Mouse (Mus musculus) Muller cell, postnatal 12 days (primary cell): ENCODE measurements around the gene Casp9.

Experiments
- DNase-seq: peaks from one replicate; pipeline ENCODE4 v3.0.0-alpha.2; 2015; ENCODE audit errors: inconsistent ontology term

Casp9 gene

DNA sequence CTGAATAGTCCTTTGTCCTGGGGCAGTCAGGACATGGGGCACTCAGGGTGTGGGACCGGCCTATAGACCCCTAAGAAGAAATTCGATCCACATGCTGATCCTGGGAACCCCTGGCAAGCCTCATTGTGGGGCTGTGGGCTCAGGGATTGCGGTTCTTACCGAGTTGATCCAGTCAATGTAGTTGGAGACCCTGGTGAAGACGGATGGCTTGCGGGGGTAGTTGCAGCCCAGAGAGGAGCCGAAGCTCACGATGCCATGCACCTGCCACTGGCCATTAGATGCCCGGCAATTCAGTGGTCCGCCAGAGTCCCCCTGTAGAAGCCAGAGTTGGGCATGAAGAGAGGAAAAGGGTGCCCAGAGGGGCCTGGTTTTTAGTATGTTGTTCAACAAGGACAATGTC lies 24.3 kb downstream of the Casp9 start:
- no peak for DNase-seq

DNA sequence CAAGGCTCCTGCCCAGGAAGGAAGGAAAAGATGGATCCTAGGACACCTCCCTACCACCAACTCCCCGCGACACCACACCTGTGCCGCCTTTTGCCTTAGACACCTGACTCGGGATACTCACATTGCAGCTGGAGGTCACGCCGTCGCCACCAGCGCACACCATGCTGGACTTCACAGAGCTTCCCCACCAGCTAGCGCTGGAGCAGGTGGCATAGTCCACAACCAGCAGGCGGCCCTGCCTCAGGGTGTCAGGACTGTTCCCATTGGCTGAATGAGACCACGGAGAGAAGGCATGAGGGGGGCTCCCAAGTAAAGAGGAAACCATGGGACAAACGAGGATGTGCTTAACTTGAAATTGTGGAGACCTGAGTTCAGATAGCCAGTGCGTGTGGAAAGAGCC lies 25.4 kb downstream of the Casp9 start:
- DNase-seq = no peak

DNA sequence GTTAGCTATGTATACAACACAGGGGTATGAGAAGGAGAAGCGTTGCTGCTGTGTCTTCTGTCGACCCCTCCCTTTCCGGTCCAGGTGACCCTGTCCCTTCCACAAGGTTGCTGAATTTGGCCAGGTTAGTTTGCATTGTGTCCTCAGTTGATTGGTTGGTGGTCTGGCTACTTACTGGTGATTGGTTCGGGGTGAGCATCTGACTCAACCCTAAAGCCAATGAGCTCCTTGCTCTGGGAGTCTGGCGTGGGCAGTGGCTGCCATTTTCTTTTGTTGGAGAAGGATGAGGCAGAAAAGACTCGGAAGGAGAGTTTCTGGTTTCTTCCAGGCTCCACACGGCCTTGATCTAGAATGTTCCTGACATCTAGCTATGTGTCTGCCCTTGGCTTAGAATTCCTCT lies 25.9 kb downstream of the Casp9 start:
- DNase-seq = no peak

- DNase-seq = no peak
Measured at GRCm38 (mm10) chr4:141821178-141821577, 27.8 kb downstream of the Casp9 start.

GRCm38 (mm10) chr4:141822089-141822488 lies 28.7 kb downstream of the Casp9 start:
- no peak for DNase-seq

- no peak for DNase-seq
Measured at GRCm38 (mm10) chr4:141822979-141823378, 29.6 kb downstream of the Casp9 start.

GRCm38 (mm10) chr4:141826060-141826459 lies 32.6 kb downstream of the Casp9 start, which contains the start of gene Cela2a:
Gene Cela2a, minus strand, starts transcription at chr4:141826160.
- DNase-seq = no peak

DNA sequence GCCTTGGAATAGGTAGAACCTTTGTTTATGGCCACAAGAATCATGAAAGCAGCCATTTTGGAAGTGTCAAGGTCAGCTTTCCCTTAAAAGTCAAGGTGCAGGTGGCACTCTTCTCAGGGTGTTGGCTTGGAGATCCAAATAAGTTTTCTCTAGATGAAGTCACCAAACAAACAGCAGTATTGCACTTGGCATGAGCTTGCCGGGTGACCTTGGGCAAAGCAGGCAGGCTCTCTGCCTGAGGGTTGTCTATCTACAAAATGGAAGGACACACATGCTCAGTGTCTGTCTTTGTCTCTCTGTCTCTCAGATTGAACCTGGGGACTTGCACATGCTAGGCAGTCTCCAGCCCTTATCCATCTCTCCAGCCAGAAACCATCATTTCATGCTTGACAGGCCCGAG lies 34.0 kb downstream of the Casp9 start:
- DNase-seq = no peak

GRCm38 (mm10) chr4:141828177-141828576 lies 34.8 kb downstream of the Casp9 start:
- DNase-seq = no peak

GRCm38 (mm10) chr4:141830381-141830780 lies 37.0 kb downstream of the Casp9 start:
- no peak for DNase-seq

GRCm38 (mm10) chr4:141831361-141831760 lies 37.9 kb downstream of the Casp9 start:
- DNase-seq = no peak

GRCm38 (mm10) chr4:141833911-141834310 lies 40.5 kb downstream of the Casp9 start:
- no peak for DNase-seq

DNA sequence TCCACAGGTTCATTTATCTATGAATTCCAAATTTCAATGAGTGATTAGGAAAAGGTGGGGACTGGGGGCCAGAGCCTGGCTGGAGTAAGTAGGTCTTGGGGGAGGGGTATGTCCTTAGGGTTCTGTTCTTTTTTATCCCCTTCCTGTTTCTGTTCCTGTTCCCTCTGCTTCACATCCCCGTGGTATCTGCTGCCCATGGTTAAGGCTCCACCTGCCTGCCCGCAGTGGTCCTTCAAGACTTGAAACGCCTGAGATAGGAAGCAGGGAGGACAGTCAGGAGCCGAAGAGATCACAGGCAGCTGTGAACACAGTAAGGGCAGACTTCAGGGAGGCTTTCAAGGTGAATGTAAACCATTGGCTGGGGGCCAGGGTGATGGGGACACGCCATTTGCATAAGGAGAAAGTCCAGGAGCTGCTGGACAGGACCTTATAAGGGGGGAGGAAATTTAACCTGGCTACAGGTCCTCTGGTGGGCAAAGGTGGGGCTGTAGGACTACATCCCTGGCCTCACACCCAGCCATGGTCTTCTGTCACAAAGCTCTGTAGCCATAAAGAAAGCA lies 41.2 kb downstream of the Casp9 start:
- DNase-seq = no peak

GRCm38 (mm10) chr4:141845999-141846398 lies 52.6 kb downstream of the Casp9 start, which contains the start of gene Ctrc:
Gene Ctrc, minus strand, starts transcription at chr4:141846359.
- DNase-seq = no peak

- peak; percentile 30 for DNase-seq
Measured at GRCm38 (mm10) chr4:141853437-141853836, 60.0 kb downstream of the Casp9 start.

GRCm38 (mm10) chr4:141857422-141857930 lies 64.1 kb downstream of the Casp9 start:
- peak; percentile 80 for DNase-seq

GRCm38 (mm10) chr4:141858501-141858900 lies 65.1 kb downstream of the Casp9 start:
- no peak for DNase-seq

GRCm38 (mm10) chr4:141859351-141859750 lies 65.9 kb downstream of the Casp9 start:
- no peak for DNase-seq

- DNase-seq = no peak
Measured at GRCm38 (mm10) chr4:141860246-141860841, 66.9 kb downstream of the Casp9 start.

DNA sequence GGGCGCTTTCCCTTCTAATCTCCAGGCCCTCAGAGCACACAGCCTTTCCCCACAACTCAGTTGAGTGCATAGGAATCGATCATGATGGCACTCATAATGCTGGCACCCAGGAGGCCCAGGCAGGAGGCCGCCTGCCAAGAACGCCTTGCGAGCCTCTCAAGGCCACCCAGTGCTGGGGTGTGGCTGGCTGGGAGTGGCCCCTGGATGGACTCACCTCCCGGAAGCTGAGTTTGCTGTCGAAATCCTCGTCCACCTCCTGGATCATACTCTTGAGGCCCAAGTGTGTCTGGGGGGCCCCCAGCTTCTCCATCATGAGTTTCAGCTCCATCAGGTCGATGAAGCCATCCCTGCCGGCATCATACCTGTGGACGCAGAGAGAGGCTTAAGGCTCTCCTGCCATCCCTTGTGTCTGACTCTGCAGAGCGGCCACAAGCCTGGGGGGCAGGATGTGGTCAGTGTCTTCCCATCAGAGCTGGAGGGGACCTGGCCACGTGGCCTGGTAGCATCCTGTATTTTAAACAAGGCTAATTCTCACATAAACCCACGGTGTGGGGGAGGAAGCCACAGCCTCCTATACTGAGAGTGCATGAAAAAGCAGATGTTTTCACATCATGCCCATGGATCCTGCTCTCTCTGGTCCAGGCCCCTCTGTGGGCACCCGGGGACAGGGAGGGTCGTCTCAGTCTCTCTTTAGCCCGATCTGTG lies 68.3 kb downstream of the Casp9 start:
- DNase-seq = no peak

DNA sequence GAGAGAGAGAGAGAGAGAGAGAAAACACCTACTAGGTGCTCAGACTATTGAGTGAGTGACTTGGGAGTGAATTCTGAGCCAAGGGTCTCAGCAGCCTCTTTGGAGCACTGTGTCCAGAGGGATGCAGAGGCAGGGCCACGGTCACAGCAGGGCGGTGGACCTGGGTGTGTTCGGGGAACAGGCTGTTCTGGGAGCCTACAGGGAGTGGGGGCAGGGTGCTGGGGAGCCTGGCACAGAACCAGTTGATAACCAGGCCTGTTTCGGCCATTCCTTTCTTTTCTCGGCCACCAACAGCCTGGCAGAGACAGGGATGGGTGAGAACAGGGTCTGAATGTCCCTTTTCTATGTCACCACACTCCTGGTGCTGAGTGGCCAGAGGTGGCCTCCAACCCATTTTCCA lies 69.5 kb downstream of the Casp9 start:
- DNase-seq = no peak

DNA sequence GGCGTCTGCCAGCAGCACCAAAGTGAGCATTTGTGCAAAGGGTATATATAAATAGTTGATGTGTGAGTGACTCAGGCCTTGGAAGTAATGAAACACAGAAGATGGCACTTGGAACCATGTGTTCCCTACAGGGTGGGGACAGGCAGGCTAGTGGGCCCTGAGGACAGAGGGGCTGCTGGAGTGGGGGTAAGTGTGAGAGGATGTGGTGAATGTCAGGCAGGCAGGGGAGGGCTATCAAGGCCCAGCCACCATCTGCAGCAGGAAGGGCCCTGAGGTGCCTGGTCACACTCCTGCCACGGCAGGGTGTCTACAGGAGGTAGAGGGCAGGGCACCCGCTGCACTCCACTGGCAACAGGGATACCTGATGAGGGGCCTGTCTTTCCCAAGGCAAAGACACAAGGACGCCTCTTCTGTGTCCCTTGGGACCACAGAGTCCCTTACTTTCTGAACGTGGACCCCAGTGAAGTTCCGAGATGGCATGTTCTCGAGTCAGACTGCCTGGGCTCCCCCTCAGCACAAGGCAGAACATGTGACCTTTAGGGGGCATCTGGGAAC lies 70.4 kb downstream of the Casp9 start:
- DNase-seq = no peak

GRCm38 (mm10) chr4:141864506-141864905 lies 71.1 kb downstream of the Casp9 start:
- no peak for DNase-seq
